Mouse (Mus musculus) CD8-positive naive resting alpha-beta T cell, adult 2 months (primary cell): ENCODE results near the gene Vmn1r19.
"Not testable (repeated sequence)": the region's sequence is repeated elsewhere in the genome, so short reads cannot be mapped to it uniquely, and the experiment has no call there.

Source experiments
- DNase-seq, 2 experiments: peaks; one replicate each; pipeline ENCODE4 v3.0.0; 2022; ENCODE audit warnings: low read depth in 2 of 2, low spot score in 2 of 2

Vmn1r19 gene

GRCm38 (mm10) chr6:57403480-57403879 lies at the start of gene Vmn1r19:
Gene Vmn1r19, plus strand, starts transcription at chr6:57403780.
- not testable (repeated sequence) for DNase-seq

- DNase-seq = no peak
Observed at GRCm38 (mm10) chr6:57356864-57357263, 46.7 kb upstream of the Vmn1r19 start.

GRCm38 (mm10) chr6:57363627-57364026 lies 40.0 kb upstream of the Vmn1r19 start, which contains the start of gene Vmn1r17:
Gene Vmn1r17, minus strand, starts transcription at chr6:57363727.
- no peak for DNase-seq

GRCm38 (mm10) chr6:57365866-57366265 lies 37.7 kb upstream of the Vmn1r19 start:
- not testable (repeated sequence) for DNase-seq

- DNase-seq = no peak
Observed at GRCm38 (mm10) chr6:57367496-57367895, 36.1 kb upstream of the Vmn1r19 start.

- no peak for DNase-seq
Observed at GRCm38 (mm10) chr6:57395683-57396082, 7.9 kb upstream of the Vmn1r19 start, which contains the start of gene Vmn1r18. Gene Vmn1r18, minus strand, starts transcription at chr6:57395783.

GRCm38 (mm10) chr6:57428630-57429029 lies 25.1 kb downstream of the Vmn1r19 start, which contains the start of gene Vmn1r20:
Gene Vmn1r20, plus strand, starts transcription at chr6:57428930.
- no peak for DNase-seq

- no peak for DNase-seq
Observed at GRCm38 (mm10) chr6:57431196-57431595, 27.6 kb downstream of the Vmn1r19 start.
